Mouse (Mus musculus): ENCODE measurements around the gene Haghl. TPM values are rescaled to one million over a fixed set of nuclear protein-coding genes. Genes with fewer than 3 reads are reported as not detected.

Haghl gene
- polyA plus RNA-seq, 1 experiment: 45.8 TPM

DNA sequence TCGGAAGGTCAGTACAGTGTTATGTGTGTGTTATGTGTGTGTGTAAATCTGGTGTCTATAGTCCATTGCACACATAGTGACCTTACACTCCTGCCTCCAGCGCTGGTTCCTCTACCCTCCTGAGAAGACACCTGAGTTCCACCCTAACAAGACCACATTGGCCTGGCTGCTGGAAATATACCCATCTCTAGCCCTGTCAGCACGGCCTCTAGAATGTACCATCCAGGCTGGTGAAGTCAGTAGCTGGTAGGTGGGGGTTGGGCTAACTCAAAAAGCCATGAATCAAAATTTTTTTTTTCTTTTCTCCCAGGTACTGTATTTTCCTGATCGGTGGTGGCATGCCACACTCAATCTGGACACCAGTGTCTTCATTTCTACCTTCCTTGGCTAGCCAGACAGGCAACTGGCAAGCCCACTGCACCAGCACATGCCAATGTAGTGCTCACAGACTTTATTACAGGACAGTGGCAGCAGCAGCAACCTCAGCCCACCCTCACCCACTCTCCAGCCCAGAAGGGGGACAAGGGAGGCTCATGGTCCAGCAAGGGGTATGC is 44.8 kb upstream of the Haghl start:
- TF ChIP-seq POLR2A (IDR thresholded peaks at IDR 0.05; ENCODE audit: borderline replicate concordance, control insufficient read depth, low read depth, low read length) (no peak), CTCF (IDR thresholded peaks at IDR 0.05; ENCODE audit: control insufficient read depth, insufficient read depth, low read length) (no peak)
- H3K4me3 ChIP-seq (replicated peaks; ENCODE audit: control insufficient read depth, low read depth, low read length): no peak overlapping the region
- H3K27ac ChIP-seq (ENCODE audit: control insufficient read depth, insufficient read depth, low read depth, low read length, poor library complexity): no peak overlapping the region
- H3K4me1 ChIP-seq (ENCODE audit: control insufficient read depth, insufficient read depth, low read length): peaks cover 7% of the 10 kb centered on the region; the same call in 1 of the 2 replicates
- 81% methylated on average over 4 of the region's 4 CpGs for WGBS

DNA sequence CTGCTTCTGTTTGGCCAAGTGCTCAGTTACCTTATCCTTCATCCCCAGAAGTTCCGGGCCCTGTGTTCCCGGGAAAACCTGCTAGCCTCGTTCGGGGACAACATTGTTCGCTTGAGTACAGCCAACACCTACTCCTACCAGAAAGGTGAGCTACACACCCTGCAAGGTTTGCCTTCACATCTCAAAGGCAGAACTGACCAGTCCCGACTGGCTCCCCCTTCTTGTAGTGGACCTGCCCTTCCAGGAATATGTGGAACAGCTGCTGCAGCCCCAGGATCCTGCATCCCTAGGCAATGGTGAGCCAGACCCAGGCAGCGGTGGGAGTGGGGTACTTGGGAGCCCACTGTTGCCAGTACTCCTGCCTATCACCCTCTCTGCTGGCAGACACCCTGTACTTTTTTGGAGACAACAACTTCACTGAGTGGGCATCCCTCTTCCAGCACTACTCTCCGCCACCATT is 44.1 kb upstream of the Haghl start:
- WGBS: 48% methylated on average over 8 of the region's 8 CpGs
- peak overlapping the region; percentile 80 for H3K4me3 ChIP-seq (replicated peaks; ENCODE audit: control insufficient read depth, low read depth, low read length)
- peak overlapping the region; percentile 20; the same call in 1 of the 2 replicates for H3K27ac ChIP-seq (ENCODE audit: control insufficient read depth, insufficient read depth, low read depth, low read length, poor library complexity)
- H3K4me1 ChIP-seq (ENCODE audit: control insufficient read depth, insufficient read depth, low read length): peaks cover 7% of the 10 kb centered on the region; the same call in 1 of the 2 replicates
- TF ChIP-seq CTCF (IDR thresholded peaks at IDR 0.05; ENCODE audit: control insufficient read depth, insufficient read depth, low read length) (no peak), POLR2A (IDR thresholded peaks at IDR 0.05; ENCODE audit: borderline replicate concordance, control insufficient read depth, low read depth, low read length) (no peak)

DNA sequence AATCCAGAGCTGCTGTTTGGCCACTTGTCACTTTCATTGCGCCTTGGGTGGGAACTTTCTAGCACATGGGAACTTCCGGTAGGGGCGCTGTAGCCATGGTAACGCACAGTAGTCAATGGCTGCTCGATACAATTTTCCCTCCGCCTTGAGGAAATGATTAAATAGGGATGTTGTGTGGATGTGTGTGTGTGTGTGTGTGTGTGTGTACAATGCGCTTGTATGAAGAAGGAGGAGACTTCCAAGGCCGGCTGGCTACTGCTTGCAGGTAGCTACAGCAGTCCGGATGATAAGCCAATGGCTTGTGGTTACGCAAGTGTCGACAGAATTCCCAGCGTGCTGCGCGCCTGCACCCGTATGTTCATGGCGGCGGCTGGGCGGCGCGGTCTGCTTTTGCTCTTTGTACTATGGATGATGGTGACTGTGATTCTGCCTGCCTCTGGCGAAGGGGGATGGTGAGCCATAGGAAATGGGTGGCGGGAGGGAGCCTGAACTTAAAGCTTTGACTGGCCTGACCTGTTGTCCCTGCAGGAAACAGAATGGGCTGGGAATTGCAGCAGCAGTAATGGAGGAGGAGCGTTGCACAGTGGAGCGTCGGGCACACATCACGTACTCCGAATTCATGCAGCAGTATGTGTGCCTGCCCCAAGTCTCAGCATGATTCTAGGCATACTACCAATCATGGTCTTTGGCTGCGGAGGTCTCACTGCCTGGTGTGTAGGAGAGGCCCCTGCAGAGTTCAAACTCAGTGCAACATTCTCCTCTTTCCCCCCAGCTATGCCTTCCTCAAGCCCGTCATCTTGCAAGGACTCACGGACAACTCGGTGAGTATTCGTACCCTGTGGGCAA is 43.5 kb upstream of the Haghl start, which contains the start of gene Jmjd8:
Jmjd8 (plus strand) TSS at position 156 of the 846 bp plus-strand sequence.
- TF ChIP-seq POLR2A (IDR thresholded peaks at IDR 0.05; ENCODE audit: borderline replicate concordance, control insufficient read depth, low read depth, low read length): peak; percentile 55; the same call in 1 of the 2 replicates
- peak; percentile 30; the same call in 1 of the 2 replicates for TF ChIP-seq CTCF (IDR thresholded peaks at IDR 0.05; ENCODE audit: control insufficient read depth, insufficient read depth, low read length)
- H3K27ac ChIP-seq (ENCODE audit: control insufficient read depth, insufficient read depth, low read depth, low read length, poor library complexity): peak within 1 kb of the TSS; percentile 20; the same call in 1 of the 2 replicates
- peak within 1 kb of the TSS; percentile 80 for H3K4me3 ChIP-seq (replicated peaks; ENCODE audit: control insufficient read depth, low read depth, low read length)
- WGBS: 1% methylated on average over 32 of the region's 32 CpGs
- peaks cover 12% of the 10 kb centered on the region for H3K4me1 ChIP-seq (ENCODE audit: control insufficient read depth, insufficient read depth, low read length)

DNA sequence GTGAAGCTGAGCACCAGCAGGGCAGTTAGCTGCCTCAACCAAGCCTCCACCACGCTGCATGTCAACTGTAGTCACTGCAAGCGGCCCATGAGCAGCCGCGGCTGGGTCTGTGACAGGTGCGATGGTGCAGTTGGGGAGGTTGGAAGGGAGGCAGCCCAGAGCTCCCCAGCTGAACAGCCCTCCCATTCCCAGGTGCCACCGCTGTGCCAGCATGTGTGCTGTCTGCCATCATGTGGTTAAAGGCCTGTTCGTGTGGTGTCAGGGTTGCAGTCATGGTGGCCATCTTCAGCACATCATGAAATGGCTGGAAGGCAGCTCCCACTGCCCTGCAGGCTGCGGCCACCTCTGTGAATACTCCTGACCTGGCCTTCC is 42.7 kb upstream of the Haghl start:
- 85% methylated on average over 8 of the region's 8 CpGs for WGBS
- TF ChIP-seq POLR2A (IDR thresholded peaks at IDR 0.05; ENCODE audit: borderline replicate concordance, control insufficient read depth, low read depth, low read length) (no peak), CTCF (IDR thresholded peaks at IDR 0.05; ENCODE audit: control insufficient read depth, insufficient read depth, low read length) (no peak)
- H3K4me3 ChIP-seq (replicated peaks; ENCODE audit: control insufficient read depth, low read depth, low read length): peak overlapping the region; percentile 80
- H3K27ac ChIP-seq (ENCODE audit: control insufficient read depth, insufficient read depth, low read depth, low read length, poor library complexity): no peak overlapping the region
- H3K4me1 ChIP-seq (ENCODE audit: control insufficient read depth, insufficient read depth, low read length): peaks cover 13% of the 10 kb centered on the region

DNA sequence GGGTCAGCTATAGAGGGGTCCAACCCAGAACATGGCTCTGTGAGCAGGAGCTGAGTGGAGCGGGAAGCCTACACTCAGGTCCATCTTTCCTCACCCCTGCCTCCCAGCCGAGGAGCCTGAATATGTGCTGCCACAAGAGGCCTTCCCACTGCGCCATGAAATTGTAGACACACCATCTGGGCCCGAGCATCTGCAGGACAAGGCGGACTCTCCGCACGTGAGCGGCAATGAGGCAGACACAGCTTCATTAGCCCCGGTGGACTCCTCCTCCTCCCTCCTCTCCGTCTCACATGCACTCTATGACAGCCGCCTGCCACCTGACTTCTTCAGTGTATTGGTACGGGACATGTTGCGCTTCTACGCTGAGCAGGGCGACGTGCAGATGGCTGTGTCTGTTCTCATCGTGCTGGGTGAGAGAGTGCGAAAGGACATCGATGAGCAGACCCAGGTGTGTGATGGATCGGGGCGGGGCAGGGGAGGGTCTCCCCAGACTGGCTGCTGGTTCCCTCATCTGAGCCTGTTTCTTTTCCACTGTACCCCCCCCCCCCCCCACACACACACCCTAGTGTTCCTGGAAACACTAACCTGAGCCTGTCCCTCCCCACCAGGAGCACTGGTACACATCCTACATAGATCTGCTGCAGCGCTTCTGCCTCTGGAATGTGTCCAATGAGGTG is 42.2 kb upstream of the Haghl start:
- 92% methylated on average over 22 of the region's 22 CpGs for WGBS
- Histone ChIP-seq H3K27ac (ENCODE audit: control insufficient read depth, insufficient read depth, low read depth, low read length, poor library complexity) (no peak overlapping the region), H3K4me1 (ENCODE audit: control insufficient read depth, insufficient read depth, low read length) (peaks cover 13% of the 10 kb centered on the region), H3K4me3 (replicated peaks; ENCODE audit: control insufficient read depth, low read depth, low read length) (no peak overlapping the region)
- TF ChIP-seq CTCF (IDR thresholded peaks at IDR 0.05; ENCODE audit: control insufficient read depth, insufficient read depth, low read length): no peak
- TF ChIP-seq POLR2A (IDR thresholded peaks at IDR 0.05; ENCODE audit: borderline replicate concordance, control insufficient read depth, low read depth, low read length): no peak

DNA sequence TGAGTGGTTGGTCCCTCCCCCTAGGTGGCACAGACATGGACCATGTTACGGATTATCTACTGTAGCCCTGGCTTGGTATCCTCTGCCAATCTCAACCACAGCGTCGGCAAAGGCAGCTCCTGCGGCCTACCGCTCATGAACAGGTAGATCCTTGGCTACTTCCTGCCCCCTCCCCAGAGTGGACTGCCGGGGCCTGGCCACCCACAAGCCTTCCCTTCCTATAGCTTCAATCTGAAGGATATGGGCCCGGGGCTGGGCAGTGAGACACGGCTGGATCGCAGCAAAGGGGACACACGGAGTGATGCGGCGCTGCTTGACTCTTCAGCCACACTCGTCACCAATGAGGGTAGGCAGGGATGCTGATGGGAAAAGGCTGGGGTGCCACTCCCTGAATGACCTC is 41.5 kb upstream of the Haghl start:
- no peak for TF ChIP-seq CTCF (IDR thresholded peaks at IDR 0.05; ENCODE audit: control insufficient read depth, insufficient read depth, low read length)
- TF ChIP-seq POLR2A (IDR thresholded peaks at IDR 0.05; ENCODE audit: borderline replicate concordance, control insufficient read depth, low read depth, low read length): no peak
- Histone ChIP-seq H3K4me3 (replicated peaks; ENCODE audit: control insufficient read depth, low read depth, low read length) (no peak overlapping the region), H3K4me1 (ENCODE audit: control insufficient read depth, insufficient read depth, low read length) (peaks cover 13% of the 10 kb centered on the region), H3K27ac (ENCODE audit: control insufficient read depth, insufficient read depth, low read depth, low read length, poor library complexity) (no peak overlapping the region)
- WGBS: 92% methylated on average over 13 of the region's 13 CpGs

DNA sequence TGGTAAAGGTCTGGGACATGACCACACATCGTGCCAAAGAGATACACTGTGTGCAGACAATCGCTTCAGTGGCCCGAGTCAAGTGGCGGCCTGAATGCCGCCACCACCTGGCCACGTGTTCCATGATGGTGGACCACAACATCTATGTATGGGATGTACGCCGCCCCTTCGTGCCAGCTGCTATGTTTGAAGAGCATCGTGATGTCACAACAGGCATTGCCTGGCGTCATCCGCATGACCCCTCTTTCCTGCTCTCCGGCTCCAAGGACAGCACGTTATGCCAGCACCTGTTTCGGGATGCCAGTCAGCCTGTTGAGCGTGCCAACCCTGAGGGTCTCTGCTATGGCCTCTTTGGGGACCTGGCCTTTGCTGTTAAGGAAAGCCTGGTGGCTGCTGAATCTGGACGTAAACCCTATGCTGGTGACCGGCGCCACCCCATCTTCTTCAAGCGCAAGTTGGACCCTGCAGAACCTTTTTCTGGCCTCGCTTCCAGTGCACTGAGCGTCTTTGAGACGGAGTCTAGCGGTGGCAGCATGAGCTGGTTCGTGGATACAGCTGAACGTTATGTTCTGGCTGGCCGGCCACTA is 40.6 kb upstream of the Haghl start:
- Histone ChIP-seq H3K4me3 (replicated peaks; ENCODE audit: control insufficient read depth, low read depth, low read length) (no peak overlapping the region), H3K27ac (ENCODE audit: control insufficient read depth, insufficient read depth, low read depth, low read length, poor library complexity) (no peak overlapping the region), H3K4me1 (ENCODE audit: control insufficient read depth, insufficient read depth, low read length) (peaks cover 10% of the 10 kb centered on the region)
- TF ChIP-seq POLR2A (IDR thresholded peaks at IDR 0.05; ENCODE audit: borderline replicate concordance, control insufficient read depth, low read depth, low read length): no peak
- TF ChIP-seq CTCF (IDR thresholded peaks at IDR 0.05; ENCODE audit: control insufficient read depth, insufficient read depth, low read length): no peak
- WGBS: 92% methylated on average over 27 of the region's 27 CpGs

All from bone marrow, adult 2 months (tissue).